Mouse (Mus musculus) midbrain, embryonic 13.5 days (tissue): ENCODE measurements around the gene Il23a. TPM values are rescaled to one million over a fixed set of nuclear protein-coding genes. Genes with fewer than 3 reads are reported as not detected.

ENCODE experiments used
- ATAC-seq: fragments of 200-750 bp; cut with Nextera tagmentation; 2 replicates; pipeline ENCODE4 v1.8.0; 2017; ENCODE audit warnings: mild to moderate bottlenecking, moderate TSS enrichment, moderate library complexity
- H3K27ac ChIP-seq: fragments of 300-500 bp; sonication (generic); 2 replicates; pipeline ENCODE4 v1.5.1; 2015; ENCODE audit warnings: inconsistent platforms, mild to moderate bottlenecking, moderate library complexity
- H3K27me3 ChIP-seq: fragments of 300-500 bp; sonication (generic); 2 replicates; pipeline ENCODE4 v1.6.1; 2015; ENCODE audit warnings: mild to moderate bottlenecking, inconsistent platforms
- H3K36me3 ChIP-seq: fragments of 300-500 bp; sonication (generic); 2 replicates; pipeline ENCODE4 v1.6.1; 2015; ENCODE audit warnings: mild to moderate bottlenecking, inconsistent platforms
- H3K4me1 ChIP-seq: fragments of 300-500 bp; sonication (generic); replicated peaks from 2 replicates; pipeline ENCODE4 v1.6.1; 2015; ENCODE audit warnings: inconsistent platforms
- H3K4me2 ChIP-seq: fragments of 300-500 bp; sonication (generic); replicated peaks from 2 replicates; pipeline ENCODE4 v1.6.1; 2015; ENCODE audit warnings: moderate library complexity, mild to moderate bottlenecking, inconsistent platforms
- H3K4me3 ChIP-seq: fragments of 300-500 bp; sonication (generic); replicated peaks from 2 replicates; pipeline ENCODE4 v1.5.1; 2015; ENCODE audit warnings: mild to moderate bottlenecking, inconsistent platforms
- H3K9ac ChIP-seq: fragments of 300-500 bp; sonication (generic); replicated peaks from 2 replicates; pipeline ENCODE4 v1.6.1; 2015; ENCODE audit warnings: mild to moderate bottlenecking, inconsistent platforms
- H3K9me3 ChIP-seq: fragments of 300-500 bp; sonication (generic); 2 replicates; pipeline ENCODE4 v1.6.1; 2016; ENCODE audit warnings: mild to moderate bottlenecking, inconsistent platforms
- WGBS: fragments of 180-500 bp; shearing (Covaris S2); methylation state at CpG from one replicate; pipeline ENCODE4 v1.1.7; 2015; 5-methylcytosine and 5-hydroxymethylcytosine counted together
- polyA plus RNA-seq: library from polyadenylated mRNA; unstranded; fragments of >200 nt; fragmentation: Nextera tagmentation; extraction: Ambion mirVana; gene quantifications from 2 replicates; pipeline ENCODE4 v1.2.1, GENCODE M21; 2015

Gene Il23a
- polyA plus RNA-seq, 1 experiment from 2014 or later, result 0.16 TPM

GRCm38 (mm10) chr10:128258953-128259352, 39.6 kb downstream of the Il23a start:
- H3K4me3 ChIP-seq, result no peak overlapping the region
- no peak overlapping the region for H3K9ac ChIP-seq
- no peaks in the 10 kb centered on the region for H3K27me3 ChIP-seq
- no peaks in the 10 kb centered on the region for H3K4me1 ChIP-seq
- 88% methylated on average over 4 of the region's 4 CpGs for WGBS
- no peak overlapping the region for H3K27ac ChIP-seq
- no peaks in the 10 kb centered on the region for H3K36me3 ChIP-seq
- no peaks in the 10 kb centered on the region for H3K9me3 ChIP-seq
- no peak for ATAC-seq
- no peak overlapping the region for H3K4me2 ChIP-seq

DNA sequence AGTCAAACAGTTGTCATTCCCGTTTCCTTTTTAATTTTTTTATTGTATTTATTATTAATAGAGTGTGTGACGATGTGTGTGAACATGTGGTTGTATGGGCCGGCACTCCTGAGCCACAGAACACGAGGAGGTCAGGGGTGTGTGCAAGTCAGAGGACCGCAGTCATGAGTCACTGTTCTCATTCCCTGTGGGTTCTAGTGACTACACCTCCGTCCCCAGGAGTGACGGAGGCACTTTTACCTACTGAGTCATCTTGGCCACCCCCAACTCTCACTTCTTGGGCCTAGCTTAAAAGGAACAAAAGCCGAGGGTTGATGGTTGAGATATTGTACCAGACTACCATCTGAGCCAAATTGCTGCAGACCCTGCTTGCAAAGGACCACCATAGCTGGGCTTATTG, 42.2 kb downstream of the Il23a start:
- no peaks in the 10 kb centered on the region for H3K4me1 ChIP-seq
- no peak overlapping the region for H3K4me2 ChIP-seq
- no peak overlapping the region for H3K9ac ChIP-seq
- H3K27ac ChIP-seq, result no peak overlapping the region
- H3K4me3 ChIP-seq, result no peak overlapping the region
- no peak for ATAC-seq
- 91% methylated on average over 8 of the region's 8 CpGs for WGBS
- H3K36me3 ChIP-seq, result peaks cover 16% of the 10 kb centered on the region
- H3K27me3 ChIP-seq, result no peaks in the 10 kb centered on the region
- H3K9me3 ChIP-seq, result no peaks in the 10 kb centered on the region

GRCm38 (mm10) chr10:128255925-128256324, 42.6 kb downstream of the Il23a start:
- no peak overlapping the region for H3K4me2 ChIP-seq
- H3K9me3 ChIP-seq, result no peaks in the 10 kb centered on the region
- H3K27ac ChIP-seq, result no peak overlapping the region
- H3K27me3 ChIP-seq, result no peaks in the 10 kb centered on the region
- no peak for ATAC-seq
- H3K4me1 ChIP-seq, result no peaks in the 10 kb centered on the region
- H3K4me3 ChIP-seq, result no peak overlapping the region
- peaks cover 20% of the 10 kb centered on the region for H3K36me3 ChIP-seq
- H3K9ac ChIP-seq, result no peak overlapping the region
- WGBS, result 90% methylated on average over 8 of the region's 8 CpGs

GRCm38 (mm10) chr10:128253677-128254255, 44.8 kb downstream of the Il23a start, which contains the start of gene Apon:
Apon (plus strand) TSS chr10:128254096.
- H3K27ac ChIP-seq, result no peak within 1 kb of the TSS
- 88% methylated on average over 4 of the region's 4 CpGs for WGBS
- H3K36me3 ChIP-seq, result peaks cover 40% of the 10 kb centered on the region
- no peak within 1 kb of the TSS for H3K4me3 ChIP-seq
- no peaks in the 10 kb centered on the region for H3K9me3 ChIP-seq
- no peak within 1 kb of the TSS for H3K4me2 ChIP-seq
- no peak for ATAC-seq
- no peaks in the 10 kb centered on the region for H3K27me3 ChIP-seq
- H3K4me1 ChIP-seq, result no peaks in the 10 kb centered on the region
- no peak within 1 kb of the TSS for H3K9ac ChIP-seq

DNA sequence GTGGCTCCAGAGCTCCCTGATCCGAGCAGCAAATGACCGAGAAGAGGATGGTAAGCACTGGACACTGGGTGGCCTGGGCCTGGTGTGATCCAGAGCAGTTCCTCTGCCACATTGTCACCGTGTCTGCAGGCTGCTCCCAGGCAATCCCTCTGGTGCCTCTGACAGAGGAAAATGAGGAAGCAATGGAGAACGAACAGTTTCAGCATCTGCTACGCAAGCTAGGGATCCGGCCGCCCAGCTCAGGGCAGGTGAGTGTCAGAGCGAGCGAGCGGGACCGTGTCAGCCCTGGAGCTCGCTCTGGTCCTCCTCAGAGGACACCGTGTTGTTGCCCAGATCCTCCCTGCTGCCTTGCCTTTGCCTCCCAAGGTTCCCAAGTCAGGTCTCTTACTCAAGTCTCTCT, 48.0 kb downstream of the Il23a start:
- Histone ChIP-seq H3K4me2 (no peak overlapping the region), H3K9me3 (no peaks in the 10 kb centered on the region), H3K27me3 (no peaks in the 10 kb centered on the region), H3K4me1 (no peaks in the 10 kb centered on the region), H3K36me3 (peaks cover 72% of the 10 kb centered on the region), H3K27ac (no peak overlapping the region), H3K4me3 (no peak overlapping the region), H3K9ac (no peak overlapping the region)
- WGBS, result 94% methylated on average over 13 of the region's 13 CpGs
- ATAC-seq, result no peak

DNA sequence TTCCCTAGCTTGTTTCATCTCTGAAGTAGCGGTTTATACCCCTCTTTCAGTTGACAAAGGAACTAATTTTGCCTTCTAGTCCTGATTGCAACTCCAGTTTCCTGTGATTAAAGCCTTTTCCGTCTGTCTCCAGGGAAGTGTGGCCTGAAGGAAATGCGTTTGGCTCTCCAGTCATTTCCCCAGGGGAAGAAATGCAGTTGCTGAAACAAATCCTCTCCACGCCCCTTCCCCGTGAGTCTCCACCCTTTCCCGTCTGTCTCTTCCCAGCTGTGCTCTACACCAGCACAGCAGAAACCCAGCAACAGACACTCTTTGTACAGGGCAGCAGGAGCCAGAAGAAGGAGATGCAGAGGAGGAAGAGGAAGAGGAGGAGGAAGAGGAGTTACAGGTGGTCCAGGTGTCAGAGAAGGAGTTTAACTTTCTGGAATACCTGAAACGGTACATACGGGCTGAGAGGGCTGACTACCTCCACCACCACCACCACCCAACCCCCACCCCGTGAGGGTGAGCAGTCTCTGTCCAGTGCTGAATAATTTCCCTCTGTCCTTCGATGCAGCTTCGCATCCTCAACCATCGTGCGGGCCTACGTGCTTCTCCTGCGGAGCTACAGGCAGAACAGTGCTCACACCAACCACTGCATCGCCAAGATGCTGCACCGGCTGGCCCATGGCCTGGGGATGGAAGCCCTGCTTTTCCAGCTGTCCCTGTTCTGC, 51.4 kb downstream of the Il23a start:
- Histone ChIP-seq H3K36me3 (peaks cover 95% of the 10 kb centered on the region), H3K9me3 (no peaks in the 10 kb centered on the region), H3K4me3 (no peak overlapping the region), H3K4me2 (peak overlapping the region; percentile 13; the same call in 1 of the 2 replicates), H3K9ac (no peak overlapping the region; the same call in none of the 2 replicates), H3K27me3 (no peaks in the 10 kb centered on the region), H3K4me1 (no peaks in the 10 kb centered on the region), H3K27ac (no peak overlapping the region)
- no peak for ATAC-seq
- WGBS, result 84% methylated on average over 17 of the region's 17 CpGs

Other genes starting within 250 kb of the Il23a start
- 443 and 496 TPM in 2 replicates for gene Ptges3, start 239.8 kb downstream of the Il23a start, polyA plus RNA-seq
- 2,005 and 2,018 TPM in 2 replicates for gene Atp5b, start 215.5 kb downstream of the Il23a start, polyA plus RNA-seq
- 13.8 and 13.9 TPM in 2 replicates for gene Baz2a, start 207.2 kb downstream of the Il23a start, polyA plus RNA-seq
- gene Rbms2, start 118.5 kb downstream of the Il23a start, polyA plus RNA-seq, result 9.8 and 10.9 TPM in 2 replicates
- gene Gls2, start 104.3 kb downstream of the Il23a start, polyA plus RNA-seq, result 1.1 and 1.4 TPM in 2 replicates
- gene Spryd4, start 86.9 kb downstream of the Il23a start, polyA plus RNA-seq, result 19.6 and 21.2 TPM in 2 replicates
- gene Mip, start 72.9 kb downstream of the Il23a start, polyA plus RNA-seq, result 0.16 and 0.32 TPM in 2 replicates
- gene Timeless, start 66.7 kb downstream of the Il23a start, polyA plus RNA-seq, result 27.7 and 28.6 TPM in 2 replicates
- gene Apon, start 44.7 kb downstream of the Il23a start, polyA plus RNA-seq, result 0.15 and 0.23 TPM in 2 replicates
- not detected in 2 replicates for gene Apof, start 30.1 kb downstream of the Il23a start, polyA plus RNA-seq
- 19.3 and 20.0 TPM in 2 replicates for gene Stat2, start 28.2 kb downstream of the Il23a start, polyA plus RNA-seq
- gene Pan2, start 4.6 kb upstream of the Il23a start, polyA plus RNA-seq, result 28.6 and 30.4 TPM in 2 replicates
- gene Cnpy2, start 23.7 kb upstream of the Il23a start, polyA plus RNA-seq, result 225 and 230 TPM in 2 replicates
- gene Cs, start 39.0 kb upstream of the Il23a start, polyA plus RNA-seq, result 213 and 225 TPM in 2 replicates
- gene Coq10a, start 70.2 kb upstream of the Il23a start, polyA plus RNA-seq, result 28.2 and 34.3 TPM in 2 replicates
- gene Ankrd52, start 78.4 kb upstream of the Il23a start, polyA plus RNA-seq, result 13.0 and 14.8 TPM in 2 replicates
- 0.18 and 0.22 TPM in 2 replicates for gene Slc39a5, start 102.5 kb upstream of the Il23a start, polyA plus RNA-seq
- gene Nabp2, start 112.7 kb upstream of the Il23a start, polyA plus RNA-seq, result 142 and 153 TPM in 2 replicates
- 81.5 and 85.9 TPM in 2 replicates for gene Rnf41, start 112.9 kb upstream of the Il23a start, polyA plus RNA-seq
- gene Smarcc2, start 160.5 kb upstream of the Il23a start, polyA plus RNA-seq, result 200 and 212 TPM in 2 replicates
- gene Myl6, start 195.4 kb upstream of the Il23a start, polyA plus RNA-seq, result 836 and 885 TPM in 2 replicates
- 3.4 and 4.3 TPM in 2 replicates for gene Myl6b, start 199.9 kb upstream of the Il23a start, polyA plus RNA-seq
- gene Esyt1, start 227.1 kb upstream of the Il23a start, polyA plus RNA-seq, result 11.6 and 13.7 TPM in 2 replicates
- 23.3 and 24.2 TPM in 2 replicates for gene Zc3h10, start 249.0 kb upstream of the Il23a start, polyA plus RNA-seq